Mouse (Mus musculus) heart, adult 9 months (tissue): ENCODE data around the gene Slc29a2.

Experiments
- DNase-seq, 2 experiments: peaks; one replicate each; pipeline ENCODE4 v3.0.0; 2022; ENCODE audit warnings: low spot score in 2 of 2

Slc29a2 gene

GRCm38 (mm10) chr19:5058801-5059771 is 35.4 kb downstream of the Slc29a2 start:
- DNase-seq: peak in 1 of 2 experiments; percentile 36

- peak in 1 of 2 experiments; percentile 44 for DNase-seq
Measured at GRCm38 (mm10) chr19:5060365-5061330, 37.0 kb downstream of the Slc29a2 start.

- no peak for DNase-seq
Measured at GRCm38 (mm10) chr19:5062041-5062440, 38.4 kb downstream of the Slc29a2 start.

- DNase-seq: peak in 1 of 2 experiments; percentile 48
Measured at GRCm38 (mm10) chr19:5062446-5062845, 38.8 kb downstream of the Slc29a2 start.

- DNase-seq: no peak
Measured at GRCm38 (mm10) chr19:5065104-5065503, 41.4 kb downstream of the Slc29a2 start.

- DNase-seq: no peak
Measured at GRCm38 (mm10) chr19:5067040-5067799, 43.6 kb downstream of the Slc29a2 start.

GRCm38 (mm10) chr19:5067867-5068569 is 44.4 kb downstream of the Slc29a2 start, which contains the start of gene Cd248:
TSS of gene Cd248 (plus strand) at chr19:5068078.
- DNase-seq: peak; percentile 79 to 83

- no peak for DNase-seq
Measured at GRCm38 (mm10) chr19:5068570-5069234, 45.0 kb downstream of the Slc29a2 start.

GRCm38 (mm10) chr19:5069486-5069885 is 45.8 kb downstream of the Slc29a2 start:
- no peak for DNase-seq

- no peak for DNase-seq
Measured at GRCm38 (mm10) chr19:5069978-5070377, 46.3 kb downstream of the Slc29a2 start.

- DNase-seq: no peak
Measured at GRCm38 (mm10) chr19:5071077-5071476, 47.4 kb downstream of the Slc29a2 start.

GRCm38 (mm10) chr19:5071545-5072369 is 48.1 kb downstream of the Slc29a2 start:
- DNase-seq: peak; percentile 80 to 85

- no peak for DNase-seq
Measured at GRCm38 (mm10) chr19:5072389-5073019, 48.8 kb downstream of the Slc29a2 start.

GRCm38 (mm10) chr19:5073028-5073427 is 49.4 kb downstream of the Slc29a2 start:
- DNase-seq: no peak

- no peak for DNase-seq
Measured at GRCm38 (mm10) chr19:5073518-5073917, 49.9 kb downstream of the Slc29a2 start.

- no peak for DNase-seq
Measured at GRCm38 (mm10) chr19:5079279-5079678, 55.6 kb downstream of the Slc29a2 start.
